Mouse (Mus musculus): ENCODE measurements around the gene Coch.
"Not testable (repeated sequence)": the region's sequence is repeated elsewhere in the genome, so short reads cannot be mapped to it uniquely, and the experiment has no call there.

Coch gene

GRCm38 (mm10) chr12:51649401-51649800 lies 56.3 kb downstream of the Coch start:
- not testable (repeated sequence) for DNase-seq

Measured in right cerebral cortex, postnatal 4 days (tissue).